Mouse (Mus musculus): ENCODE results near the gene Tacr1. TPM values are rescaled to one million over a fixed set of nuclear protein-coding genes. Genes with fewer than 3 reads are reported as not detected.

Gene Tacr1
- polyA plus RNA-seq, 1 experiment: not detected

- TF ChIP-seq POLR2A (IDR thresholded peaks at IDR 0.05; ENCODE audit: borderline replicate concordance, low read depth, low read length) (no peak), CTCF (IDR thresholded peaks at IDR 0.05; ENCODE audit: low read depth, low read length) (no peak)
- Histone ChIP-seq H3K27ac (ENCODE audit: insufficient read depth, low read depth, low read length) (no peak overlapping the region), H3K4me1 (ENCODE audit: control insufficient read depth, insufficient read depth, low read length) (no peaks in the 10 kb centered on the region), H3K4me3 (ENCODE audit: insufficient read depth, low read length) (no peak overlapping the region)
These were observed 123.2 kb downstream of the Tacr1 start for GRCm38 (mm10) chr6:82525107-82525867.

GRCm38 (mm10) chr6:82528631-82529030 lies 126.5 kb downstream of the Tacr1 start:
- TF ChIP-seq CTCF (IDR thresholded peaks at IDR 0.05; ENCODE audit: low read depth, low read length): no peak
- no peak for TF ChIP-seq POLR2A (IDR thresholded peaks at IDR 0.05; ENCODE audit: borderline replicate concordance, low read depth, low read length)
- Histone ChIP-seq H3K27ac (ENCODE audit: insufficient read depth, low read depth, low read length) (no peak overlapping the region), H3K4me1 (ENCODE audit: control insufficient read depth, insufficient read depth, low read length) (no peaks in the 10 kb centered on the region), H3K4me3 (ENCODE audit: insufficient read depth, low read length) (no peak overlapping the region)

- Histone ChIP-seq H3K27ac (ENCODE audit: insufficient read depth, low read depth, low read length) (no peak overlapping the region), H3K4me1 (ENCODE audit: control insufficient read depth, insufficient read depth, low read length) (no peaks in the 10 kb centered on the region), H3K4me3 (ENCODE audit: insufficient read depth, low read length) (no peak overlapping the region)
- TF ChIP-seq POLR2A (IDR thresholded peaks at IDR 0.05; ENCODE audit: borderline replicate concordance, low read depth, low read length) (no peak), CTCF (IDR thresholded peaks at IDR 0.05; ENCODE audit: low read depth, low read length) (no peak)
These were observed 134.5 kb downstream of the Tacr1 start for GRCm38 (mm10) chr6:82536641-82537040.

- no peak for TF ChIP-seq POLR2A (IDR thresholded peaks at IDR 0.05; ENCODE audit: borderline replicate concordance, low read depth, low read length)
- TF ChIP-seq CTCF (IDR thresholded peaks at IDR 0.05; ENCODE audit: low read depth, low read length): no peak
- Histone ChIP-seq H3K4me1 (ENCODE audit: control insufficient read depth, insufficient read depth, low read length) (no peaks in the 10 kb centered on the region), H3K27ac (ENCODE audit: insufficient read depth, low read depth, low read length) (no peak overlapping the region), H3K4me3 (ENCODE audit: insufficient read depth, low read length) (no peak overlapping the region)
These were observed 147.1 kb downstream of the Tacr1 start for GRCm38 (mm10) chr6:82549270-82549669.

GRCm38 (mm10) chr6:82575445-82575844 lies 173.3 kb downstream of the Tacr1 start:
- Histone ChIP-seq H3K4me1 (ENCODE audit: control insufficient read depth, insufficient read depth, low read length) (no peaks in the 10 kb centered on the region), H3K4me3 (ENCODE audit: insufficient read depth, low read length) (no peak overlapping the region), H3K27ac (ENCODE audit: insufficient read depth, low read depth, low read length) (no peak overlapping the region)
- TF ChIP-seq POLR2A (IDR thresholded peaks at IDR 0.05; ENCODE audit: borderline replicate concordance, low read depth, low read length): no peak
- no peak for TF ChIP-seq CTCF (IDR thresholded peaks at IDR 0.05; ENCODE audit: low read depth, low read length)

GRCm38 (mm10) chr6:82585396-82585795 lies 183.3 kb downstream of the Tacr1 start:
- TF ChIP-seq POLR2A (IDR thresholded peaks at IDR 0.05; ENCODE audit: borderline replicate concordance, low read depth, low read length): no peak
- TF ChIP-seq CTCF (IDR thresholded peaks at IDR 0.05; ENCODE audit: low read depth, low read length): no peak
- Histone ChIP-seq H3K27ac (ENCODE audit: insufficient read depth, low read depth, low read length) (no peak overlapping the region), H3K4me3 (ENCODE audit: insufficient read depth, low read length) (no peak overlapping the region), H3K4me1 (ENCODE audit: control insufficient read depth, insufficient read depth, low read length) (no peaks in the 10 kb centered on the region)

GRCm38 (mm10) chr6:82589387-82589786 lies 187.3 kb downstream of the Tacr1 start:
- TF ChIP-seq CTCF (IDR thresholded peaks at IDR 0.05; ENCODE audit: low read depth, low read length) (no peak), POLR2A (IDR thresholded peaks at IDR 0.05; ENCODE audit: borderline replicate concordance, low read depth, low read length) (no peak)
- Histone ChIP-seq H3K4me3 (ENCODE audit: insufficient read depth, low read length) (no peak overlapping the region), H3K27ac (ENCODE audit: insufficient read depth, low read depth, low read length) (no peak overlapping the region), H3K4me1 (ENCODE audit: control insufficient read depth, insufficient read depth, low read length) (no peaks in the 10 kb centered on the region)

- H3K4me3 ChIP-seq (ENCODE audit: insufficient read depth, low read length): no peak overlapping the region
- no peaks in the 10 kb centered on the region for H3K4me1 ChIP-seq (ENCODE audit: control insufficient read depth, insufficient read depth, low read length)
- TF ChIP-seq CTCF (IDR thresholded peaks at IDR 0.05; ENCODE audit: low read depth, low read length) (no peak), POLR2A (IDR thresholded peaks at IDR 0.05; ENCODE audit: borderline replicate concordance, low read depth, low read length) (no peak)
- no peak overlapping the region for H3K27ac ChIP-seq (ENCODE audit: insufficient read depth, low read depth, low read length)
These were observed 193.4 kb downstream of the Tacr1 start for GRCm38 (mm10) chr6:82595461-82596090.

- Histone ChIP-seq H3K27ac (ENCODE audit: insufficient read depth, low read depth, low read length) (no peak overlapping the region), H3K4me1 (ENCODE audit: control insufficient read depth, insufficient read depth, low read length) (no peaks in the 10 kb centered on the region), H3K4me3 (ENCODE audit: insufficient read depth, low read length) (no peak overlapping the region)
- TF ChIP-seq POLR2A (IDR thresholded peaks at IDR 0.05; ENCODE audit: borderline replicate concordance, low read depth, low read length) (no peak), CTCF (IDR thresholded peaks at IDR 0.05; ENCODE audit: low read depth, low read length) (no peak)
These were observed 201.1 kb downstream of the Tacr1 start for GRCm38 (mm10) chr6:82603228-82603627.

GRCm38 (mm10) chr6:82603665-82604064 lies 201.5 kb downstream of the Tacr1 start:
- no peak overlapping the region for H3K4me3 ChIP-seq (ENCODE audit: insufficient read depth, low read length)

More at GRCm38 (mm10) chr6:82603665-82604064, 201.5 kb downstream of the Tacr1 start:
- no peak overlapping the region for H3K27ac ChIP-seq (ENCODE audit: insufficient read depth, low read depth, low read length)
- H3K4me1 ChIP-seq (ENCODE audit: control insufficient read depth, insufficient read depth, low read length): no peaks in the 10 kb centered on the region
- TF ChIP-seq POLR2A (IDR thresholded peaks at IDR 0.05; ENCODE audit: borderline replicate concordance, low read depth, low read length) (no peak), CTCF (IDR thresholded peaks at IDR 0.05; ENCODE audit: low read depth, low read length) (no peak)

Measured in bone marrow macrophage, adult 2 months (primary cell).